Mouse (Mus musculus): ENCODE measurements around the gene Hnrnpa1.
A peak's percentile ranks its signal among the peaks of the same experiment; 100 is the strongest.
"Not testable (repeated sequence)": the region's sequence is repeated elsewhere in the genome, so short reads cannot be mapped to it uniquely, and the experiment has no call there.

The Hnrnpa1 gene

GRCm38 (mm10) chr15:103272419-103273279 lies 32.4 kb downstream of the Hnrnpa1 start, which contains the start of gene Copz1:
TSS of gene Copz1 (plus strand) at chr15:103272714.
- peak; percentile 100 for ATAC-seq (ENCODE audit: low TSS enrichment)

- ATAC-seq (ENCODE audit: low TSS enrichment), result not testable (repeated sequence)
Observed at GRCm38 (mm10) chr15:103275943-103276342, 35.7 kb downstream of the Hnrnpa1 start.

GRCm38 (mm10) chr15:103277949-103278348 lies 37.7 kb downstream of the Hnrnpa1 start:
- no peak for ATAC-seq (ENCODE audit: low TSS enrichment)

- no peak for ATAC-seq (ENCODE audit: low TSS enrichment)
Observed at GRCm38 (mm10) chr15:103279750-103280149, 39.5 kb downstream of the Hnrnpa1 start.

- no peak for ATAC-seq (ENCODE audit: low TSS enrichment)
Observed at GRCm38 (mm10) chr15:103280817-103281464, 40.7 kb downstream of the Hnrnpa1 start.

GRCm38 (mm10) chr15:103281465-103282205 lies 41.4 kb downstream of the Hnrnpa1 start:
- ATAC-seq (ENCODE audit: low TSS enrichment), result no peak

- no peak for ATAC-seq (ENCODE audit: low TSS enrichment)
Observed at GRCm38 (mm10) chr15:103284066-103284465, 43.8 kb downstream of the Hnrnpa1 start.

- peak; percentile 42; the same call in 1 of the 2 replicates for ATAC-seq (ENCODE audit: low TSS enrichment)
Observed at GRCm38 (mm10) chr15:103284647-103285046, 44.4 kb downstream of the Hnrnpa1 start.

- peak; percentile 43; the same call in 1 of the 2 replicates for ATAC-seq (ENCODE audit: low TSS enrichment)
Observed at GRCm38 (mm10) chr15:103285778-103286417, 45.7 kb downstream of the Hnrnpa1 start.

GRCm38 (mm10) chr15:103289600-103289999 lies 49.4 kb downstream of the Hnrnpa1 start:
- ATAC-seq (ENCODE audit: low TSS enrichment), result no peak

GRCm38 (mm10) chr15:103290417-103290816 lies 50.2 kb downstream of the Hnrnpa1 start:
- ATAC-seq (ENCODE audit: low TSS enrichment), result no peak

GRCm38 (mm10) chr15:103290843-103291242 lies 50.6 kb downstream of the Hnrnpa1 start:
- ATAC-seq (ENCODE audit: low TSS enrichment), result no peak

- no peak for ATAC-seq (ENCODE audit: low TSS enrichment)
Observed at GRCm38 (mm10) chr15:103292673-103293345, 52.6 kb downstream of the Hnrnpa1 start.

GRCm38 (mm10) chr15:103293375-103293774 lies 53.1 kb downstream of the Hnrnpa1 start:
- ATAC-seq (ENCODE audit: low TSS enrichment), result no peak

- ATAC-seq (ENCODE audit: low TSS enrichment), result no peak
Observed at GRCm38 (mm10) chr15:103294649-103295048, 54.4 kb downstream of the Hnrnpa1 start.

GRCm38 (mm10) chr15:103295851-103296250 lies 55.6 kb downstream of the Hnrnpa1 start:
- no peak for ATAC-seq (ENCODE audit: low TSS enrichment)

Data from frontal cortex, adult (tissue).